Mouse (Mus musculus) cerebellum, adult 2 months (tissue): ENCODE data around the gene Map3k15.

Source experiments
- CTCF ChIP-seq: fragments of 200-500 bp; IDR thresholded peaks from 2 replicates; pipeline ENCODE4 v1.5.1; 2011; ENCODE audit warnings: low read depth, mild to moderate bottlenecking, control low read depth, low read length, moderate library complexity, borderline replicate concordance; ENCODE audit not compliant: insufficient read depth
- POLR2A ChIP-seq: fragments of 200-500 bp; IDR thresholded peaks from 2 replicates; pipeline ENCODE4 v1.6.1; 2011; ENCODE audit warnings: low read length, control low read depth, borderline replicate concordance; ENCODE audit not compliant: insufficient read depth

GRCm38 (mm10) chrX:160164259-160164658 lies 176.0 kb downstream of the Map3k15 start:
- no peak for TF ChIP-seq POLR2A
- no peak for TF ChIP-seq CTCF
